Mouse (Mus musculus) E14TG2a.4 (cell line): ENCODE results near the gene Slc3a2.

Experiments
- CTCF ChIP-seq: conservative IDR thresholded peaks from 2 replicates; pipeline ENCODE4 v1.5.1; 2014; ENCODE audit warnings: low read length
- NANOG ChIP-seq: IDR thresholded peaks from 2 replicates; pipeline ENCODE4 v1.6.1; 2014; ENCODE audit warnings: borderline replicate concordance, low read length, mixed read lengths
- POU5F1 ChIP-seq: IDR thresholded peaks from 2 replicates; pipeline ENCODE4 v1.6.1; 2014; ENCODE audit warnings: low read length, borderline replicate concordance

- TF ChIP-seq CTCF (peak; percentile 23), POU5F1 (no peak), NANOG (no peak)
Measured at GRCm38 (mm10) chr19:8713306-8713996, 9.7 kb downstream of the Slc3a2 start.
